Mouse (Mus musculus) kidney, embryonic 16.5 days (tissue): Measurements from ENCODE around the gene Usp20. TPM values are rescaled to one million over a fixed set of nuclear protein-coding genes. Genes with fewer than 3 reads are reported as not detected.

Experiments used
- ATAC-seq: fragments of 200-750 bp; cut with Nextera tagmentation; 2 replicates; pipeline ENCODE4 v1.8.0; 2017; ENCODE audit warnings: moderate TSS enrichment; ENCODE audit not compliant: low FRiP score, low TSS enrichment
- H3K27ac ChIP-seq: fragments of 300-500 bp; sonication (generic); 2 replicates; pipeline ENCODE4 v1.5.1; 2014; ENCODE audit warnings: low read length
- H3K27me3 ChIP-seq: fragments of 300-500 bp; sonication (generic); 2 replicates; pipeline ENCODE4 v1.6.1; 2014; ENCODE audit warnings: low read length, control low read depth, mixed read lengths; ENCODE audit not compliant: insufficient read depth
- H3K36me3 ChIP-seq: fragments of 300-500 bp; sonication (generic); 2 replicates; pipeline ENCODE4 v1.6.1; 2014; ENCODE audit warnings: low read length, control low read depth, mixed read lengths; ENCODE audit not compliant: insufficient read depth
- H3K4me1 ChIP-seq: fragments of 300-500 bp; sonication (generic); 2 replicates; pipeline ENCODE4 v1.6.1; 2014; ENCODE audit warnings: low read length, control low read depth, mixed read lengths; ENCODE audit not compliant: insufficient read depth
- H3K4me2 ChIP-seq: fragments of 300-500 bp; sonication (generic); replicated peaks from 2 replicates; pipeline ENCODE4 v1.6.1; 2014; ENCODE audit warnings: low read depth, low read length
- H3K4me3 ChIP-seq: fragments of 300-500 bp; sonication (generic); 2 replicates; pipeline ENCODE4 v1.5.1; 2014; ENCODE audit warnings: mild to moderate bottlenecking, low read length
- H3K9ac ChIP-seq: fragments of 300-500 bp; sonication (generic); replicated peaks from 2 replicates; pipeline ENCODE4 v1.6.1; 2014; ENCODE audit warnings: low read length
- H3K9me3 ChIP-seq: fragments of 300-500 bp; sonication (generic); 2 replicates; pipeline ENCODE4 v1.6.1; 2016; ENCODE audit warnings: low read length, control low read depth
- WGBS: fragments of 180-500 bp; shearing (Covaris S2); extraction: QIAGEN DNeasy Blood & Tissue Kit; methylation state at CpG from one replicate; pipeline ENCODE4 v1.1.7; 2014; 5-methylcytosine and 5-hydroxymethylcytosine counted together
- polyA plus RNA-seq: library from polyadenylated mRNA; unstranded; fragments of >200 nt; fragmentation: Nextera tagmentation; extraction: Ambion mirVana; gene quantifications from 2 replicates; pipeline ENCODE4 v1.2.1, GENCODE M21; 2015

The Usp20 gene
- polyA plus RNA-seq, 1 experiment from 2014 or later: 22.6 TPM

DNA sequence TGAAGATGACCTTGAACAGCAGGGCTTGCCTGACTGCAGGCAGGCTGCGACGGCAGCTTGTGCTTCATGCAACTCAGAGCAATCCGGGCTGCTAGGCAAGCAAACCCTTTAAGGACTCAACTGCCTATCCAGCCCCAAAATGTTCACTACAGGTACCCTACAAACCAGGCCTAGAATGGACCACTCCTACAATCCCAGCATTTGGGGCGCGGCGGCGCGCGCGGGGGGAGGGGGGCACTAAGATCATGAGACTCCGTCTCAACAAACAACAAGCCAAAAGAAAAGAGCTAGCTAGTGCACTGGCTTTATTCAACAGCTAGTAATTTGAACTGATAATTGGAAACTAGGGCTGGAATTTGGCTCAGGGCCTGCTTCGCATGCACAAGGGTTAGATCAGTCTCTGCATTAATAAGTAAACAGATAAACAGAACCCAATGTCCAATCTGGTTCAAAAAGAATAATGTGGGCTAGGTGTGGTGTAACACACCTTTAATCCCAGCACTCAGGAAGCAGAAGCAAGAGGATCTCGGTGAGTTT is 85.0 kb downstream of the Usp20 start:
- H3K27me3 ChIP-seq: no peaks in the 10 kb centered on the region
- no peaks in the 10 kb centered on the region for H3K9me3 ChIP-seq
- H3K4me2 ChIP-seq: no peak overlapping the region
- 0 out of 2 replicates have a peak, but pooled peaks cover 3% of the 10 kb centered on the region for H3K36me3 ChIP-seq
- ATAC-seq: no peak
- no peak overlapping the region for H3K27ac ChIP-seq
- WGBS: 83% methylated on average over 13 of the region's 13 CpGs
- H3K9ac ChIP-seq: no peak overlapping the region
- H3K4me3 ChIP-seq: no peak overlapping the region
- peaks cover 27% of the 10 kb centered on the region for H3K4me1 ChIP-seq

DNA sequence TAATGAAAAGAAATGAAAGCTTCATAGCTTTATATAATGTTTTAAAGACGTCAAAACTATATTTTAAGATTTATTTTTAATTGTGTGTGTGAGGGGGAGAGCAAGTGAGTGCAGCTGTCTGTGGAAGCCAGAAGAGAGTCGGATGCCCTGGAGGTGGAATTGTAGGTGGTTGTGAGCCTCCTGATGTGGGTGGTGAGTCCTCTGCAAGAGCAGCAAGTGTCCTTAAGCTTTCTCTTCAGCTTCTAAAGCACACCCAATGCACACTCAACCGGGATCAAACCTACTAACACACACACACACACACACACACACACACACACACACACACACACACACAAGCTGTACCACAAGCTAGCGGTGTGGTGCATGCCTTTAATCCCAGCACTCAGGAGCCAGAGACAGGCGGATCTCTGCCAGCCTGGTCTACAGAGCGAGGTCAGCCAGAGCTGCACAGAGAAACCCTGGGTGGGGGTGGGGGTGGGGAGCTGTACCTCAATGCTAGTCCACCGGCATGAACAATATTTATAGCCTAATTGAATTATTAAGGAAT is 85.7 kb downstream of the Usp20 start:
- Histone ChIP-seq H3K4me2 (no peak overlapping the region), H3K9me3 (0 out of 2 replicates have a peak, but pooled peaks cover 6% of the 10 kb centered on the region), H3K27me3 (no peaks in the 10 kb centered on the region), H3K4me3 (no peak overlapping the region), H3K27ac (peak overlapping the region; percentile 93), H3K9ac (peak overlapping the region; percentile 51; the same call in 1 of the 2 replicates), H3K36me3 (peaks cover 9% of the 10 kb centered on the region; the same call in 1 of the 2 replicates), H3K4me1 (peaks cover 27% of the 10 kb centered on the region)
- WGBS: 62% methylated on average over 7 of the region's 7 CpGs
- peak; percentile 67 for ATAC-seq

DNA sequence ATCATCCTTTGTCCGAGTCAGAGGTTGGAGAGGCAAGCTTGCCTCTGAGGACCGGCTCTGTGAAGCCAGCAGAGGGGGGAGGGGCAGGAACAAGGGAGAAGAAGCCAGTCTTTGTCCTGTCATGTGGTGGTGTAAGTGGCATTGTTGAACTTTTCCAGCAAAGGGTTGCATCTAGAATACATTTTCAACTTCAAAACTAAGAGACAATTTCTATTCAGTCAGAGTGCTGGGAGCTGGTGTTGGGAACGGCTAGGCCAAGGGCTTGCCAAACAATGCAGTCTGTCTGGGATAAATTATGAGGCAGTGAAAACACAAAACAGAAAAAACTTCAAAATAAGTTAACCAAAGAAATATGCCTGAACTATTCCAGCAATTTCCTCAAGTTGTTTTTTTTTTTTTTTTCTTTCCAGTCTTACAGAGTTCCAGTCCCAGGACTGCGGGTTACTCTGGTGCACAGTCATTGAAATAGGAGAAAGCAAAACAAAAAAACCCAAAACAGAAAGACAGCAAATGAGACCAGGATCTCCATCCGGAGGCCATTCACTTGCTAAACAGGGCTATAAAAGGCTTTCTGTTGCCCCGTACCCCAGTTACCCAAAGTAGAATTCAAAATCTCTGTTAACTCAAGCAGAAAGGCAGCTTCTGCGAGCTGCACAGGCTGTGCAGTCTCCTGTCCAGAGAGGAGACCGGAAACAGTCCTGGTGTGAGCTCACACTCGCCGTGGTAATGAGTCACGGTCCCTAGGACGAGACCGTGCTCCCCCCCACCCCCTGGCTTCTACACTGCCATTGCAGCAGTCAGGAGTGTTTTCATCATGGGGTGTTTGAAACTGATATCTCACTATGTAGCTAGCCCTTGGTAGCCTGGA is 86.4 kb downstream of the Usp20 start:
- peak overlapping the region; percentile 51; the same call in 1 of the 2 replicates for H3K9ac ChIP-seq
- H3K9me3 ChIP-seq: 0 out of 2 replicates have a peak, but pooled peaks cover 6% of the 10 kb centered on the region
- 10% methylated on average over 13 of the region's 13 CpGs for WGBS
- peak; percentile 84 for ATAC-seq
- H3K4me3 ChIP-seq: no peak overlapping the region
- no peaks in the 10 kb centered on the region for H3K27me3 ChIP-seq
- peaks cover 16% of the 10 kb centered on the region; the same call in 1 of the 2 replicates for H3K36me3 ChIP-seq
- peak overlapping the region; percentile 93 for H3K27ac ChIP-seq
- no peak overlapping the region for H3K4me2 ChIP-seq
- peaks cover 27% of the 10 kb centered on the region for H3K4me1 ChIP-seq

DNA sequence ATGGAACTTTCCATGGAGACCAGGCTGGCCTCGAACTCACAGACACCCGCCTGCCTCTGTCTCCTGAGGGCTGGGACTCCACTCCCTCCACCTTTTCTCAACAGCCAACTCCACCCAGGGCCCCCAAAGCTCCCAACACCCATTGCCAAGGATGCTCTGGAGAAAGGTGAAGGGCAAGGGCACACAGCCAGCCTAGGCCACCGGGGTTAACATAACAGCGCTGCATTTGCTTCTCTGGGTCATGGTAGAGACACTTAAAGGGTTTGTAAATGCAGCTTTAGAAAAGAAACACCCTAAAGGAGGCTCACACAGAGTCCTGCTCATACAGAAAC is 87.0 kb downstream of the Usp20 start:
- H3K4me1 ChIP-seq: peaks cover 27% of the 10 kb centered on the region
- WGBS: 73% methylated on average over 4 of the region's 4 CpGs
- H3K4me2 ChIP-seq: no peak overlapping the region
- ATAC-seq: no peak
- H3K27ac ChIP-seq: peak overlapping the region; percentile 93
- no peak overlapping the region for H3K4me3 ChIP-seq
- H3K9ac ChIP-seq: no peak overlapping the region
- H3K9me3 ChIP-seq: 0 out of 2 replicates have a peak, but pooled peaks cover 6% of the 10 kb centered on the region
- peaks cover 20% of the 10 kb centered on the region; the same call in 1 of the 2 replicates for H3K36me3 ChIP-seq
- H3K27me3 ChIP-seq: no peaks in the 10 kb centered on the region

DNA sequence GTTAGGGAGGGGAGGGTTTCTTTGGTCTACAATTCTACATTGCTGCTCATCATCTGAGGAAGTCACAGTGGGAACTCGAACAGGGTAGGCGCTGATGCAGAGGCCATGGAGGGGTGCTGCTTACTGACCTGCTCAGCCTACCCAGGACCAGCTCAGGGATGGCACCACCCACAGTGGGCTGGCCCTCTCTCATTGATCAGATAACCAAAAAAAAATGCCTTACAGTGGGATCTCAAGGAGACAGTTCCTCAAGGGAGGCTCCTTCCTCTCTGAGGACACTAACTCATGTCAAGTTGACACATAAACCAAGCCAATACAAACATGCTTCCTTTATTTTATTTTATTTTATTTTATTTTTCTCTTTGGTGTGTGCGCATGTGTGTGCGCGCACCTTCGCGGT is 87.4 kb downstream of the Usp20 start:
- H3K27ac ChIP-seq: peak overlapping the region; percentile 93
- no peaks in the 10 kb centered on the region for H3K27me3 ChIP-seq
- H3K9me3 ChIP-seq: 0 out of 2 replicates have a peak, but pooled peaks cover 6% of the 10 kb centered on the region
- H3K36me3 ChIP-seq: peaks cover 20% of the 10 kb centered on the region; the same call in 1 of the 2 replicates
- ATAC-seq: no peak
- no peak overlapping the region for H3K9ac ChIP-seq
- no peak overlapping the region for H3K4me2 ChIP-seq
- H3K4me3 ChIP-seq: no peak overlapping the region
- 94% methylated on average over 7 of the region's 7 CpGs for WGBS
- peaks cover 27% of the 10 kb centered on the region for H3K4me1 ChIP-seq

Other genes starting within 250 kb of the Usp20 start
- gene 1700001O22Rik, start 178.6 kb upstream of the Usp20 start, polyA plus RNA-seq: 5.1 and 5.2 TPM in 2 replicates
- gene Ntmt1, start 174.5 kb upstream of the Usp20 start, polyA plus RNA-seq: 92.9 and 94.9 TPM in 2 replicates
- 39.0 and 42.7 TPM in 2 replicates for gene Asb6, start 151.9 kb upstream of the Usp20 start, polyA plus RNA-seq
- gene Prrx2, start 147.3 kb upstream of the Usp20 start, polyA plus RNA-seq: 7.7 and 8.0 TPM in 2 replicates
- 19.1 and 25.2 TPM in 2 replicates for gene Ptges, start 52.4 kb upstream of the Usp20 start, polyA plus RNA-seq
- 38.9 and 40.4 TPM in 2 replicates for gene Tor1b, start 29.3 kb upstream of the Usp20 start, polyA plus RNA-seq
- 80.3 and 83.9 TPM in 2 replicates for gene Tor1a, start 14.3 kb upstream of the Usp20 start, polyA plus RNA-seq
- 63.0 and 64.0 TPM in 2 replicates for gene BC005624, start 78 bp upstream of the Usp20 start, polyA plus RNA-seq
- gene Fnbp1, start 159.7 kb downstream of the Usp20 start, polyA plus RNA-seq: 19.4 and 24.3 TPM in 2 replicates
- gene Gpr107, start 170.0 kb downstream of the Usp20 start, polyA plus RNA-seq: 38.3 and 41.6 TPM in 2 replicates